Mouse (Mus musculus) adrenal gland, postnatal 36 days (tissue): ENCODE data around the gene 2610001J05Rik. TPM values are rescaled to one million over a fixed set of nuclear protein-coding genes. Genes with fewer than 3 reads are reported as not detected.
"Not testable (repeated sequence)": the region's sequence is repeated elsewhere in the genome, so short reads cannot be mapped to it uniquely, and the experiment has no call there.

Experiments used
- DNase-seq, 2 experiments: peaks; one replicate each; pipeline ENCODE4 v3.0.0; 2021; ENCODE audit warnings: mixed read lengths in 1 of 2
- long read RNA-seq, 2 experiments: library from polyadenylated mRNA; stranded (forward); transcript quantifications; one replicate each; pipeline ENCODE4 v2.0.0; 2021; ENCODE audit warnings: borderline sequencing depth in 2 of 2
- total RNA-seq, 2 experiments: library from RNA; stranded (reverse); gene quantifications; 2 replicates each; pipeline ENCODE4 v1.2.3; 2021

2610001J05Rik gene
- 10 to 100 TPM; 41.3 to 45.1 TPM for total RNA-seq
- long read RNA-seq, experiment 1, transcript 2610001J05Rik-203 (1 exons, 1,606 nt) = minor isoform, 12 of 38 reads
- long read RNA-seq, experiment 1, transcript 2610001J05Rik-201 (3 exons, 3,177 nt) = major isoform, 23 of 38 reads
- long read RNA-seq, experiment 1, partial matches to known transcripts = 1 of 38 reads
- long read RNA-seq, experiment 1, other reads (novel, unspliced or antisense) = 0 of 38 reads
- long read RNA-seq, experiment 2, transcript 2610001J05Rik-201 (3 exons, 3,177 nt) = minor isoform, 6 of 13 reads
- long read RNA-seq, experiment 2, transcript 2610001J05Rik-203 (1 exons, 1,606 nt) = major isoform, 7 of 13 reads
- long read RNA-seq, experiment 2, partial matches to known transcripts = 0 of 13 reads
- long read RNA-seq, experiment 2, other reads (novel, unspliced or antisense) = 0 of 13 reads

- peak; percentile 92 for DNase-seq
Measured at GRCm38 (mm10) chr6:13870919-13871624, at the start of gene 2610001J05Rik. Gene 2610001J05Rik (minus strand): TSS chr6:13871518.

- peak in 1 of 2 experiments; percentile 5 for DNase-seq
Measured at GRCm38 (mm10) chr6:13909762-13910537, 38.6 kb upstream of the 2610001J05Rik start.

GRCm38 (mm10) chr6:13902941-13903627, 31.8 kb upstream of the 2610001J05Rik start:
- no peak for DNase-seq

- no peak for DNase-seq
Measured at GRCm38 (mm10) chr6:13884877-13885592, 13.7 kb upstream of the 2610001J05Rik start.

- DNase-seq = no peak
Measured at GRCm38 (mm10) chr6:13882919-13883318, 11.6 kb upstream of the 2610001J05Rik start.

GRCm38 (mm10) chr6:13873959-13874358, 2.6 kb upstream of the 2610001J05Rik start:
- no peak for DNase-seq

- no peak for DNase-seq
Measured at GRCm38 (mm10) chr6:13872076-13872475, 758 bp upstream of the 2610001J05Rik start.

GRCm38 (mm10) chr6:13871625-13871958, 274 bp upstream of the 2610001J05Rik start:
- DNase-seq = no peak

GRCm38 (mm10) chr6:13870289-13870741, 1.0 kb downstream of the 2610001J05Rik start:
- DNase-seq = peak in 1 of 2 experiments; percentile 3

- no peak for DNase-seq
Measured at GRCm38 (mm10) chr6:13860596-13860995, 10.7 kb downstream of the 2610001J05Rik start.

GRCm38 (mm10) chr6:13859877-13860585, 11.3 kb downstream of the 2610001J05Rik start:
- DNase-seq = no peak

GRCm38 (mm10) chr6:13854230-13854629, 17.1 kb downstream of the 2610001J05Rik start:
- no peak for DNase-seq

- DNase-seq = no peak
Measured at GRCm38 (mm10) chr6:13853244-13853643, 18.1 kb downstream of the 2610001J05Rik start.

GRCm38 (mm10) chr6:13846031-13846430, 25.3 kb downstream of the 2610001J05Rik start:
- DNase-seq = not testable (repeated sequence)

GRCm38 (mm10) chr6:13839345-13840054, 31.8 kb downstream of the 2610001J05Rik start, which contains the start of gene Gpr85:
Gene Gpr85 (minus strand): TSS chr6:13839942.
- DNase-seq = no peak

- DNase-seq = peak; percentile 75 to 86
Measured at GRCm38 (mm10) chr6:13838677-13839344, 32.5 kb downstream of the 2610001J05Rik start.

- DNase-seq = no peak
Measured at GRCm38 (mm10) chr6:13837916-13838676, 33.2 kb downstream of the 2610001J05Rik start.

- no peak for DNase-seq
Measured at GRCm38 (mm10) chr6:13836967-13837570, 34.2 kb downstream of the 2610001J05Rik start.
